Mouse (Mus musculus) bone marrow macrophage, adult 2 months (primary cell): ENCODE data around the gene Ap3m1.

Source experiments
- CTCF ChIP-seq: IDR thresholded peaks from 2 replicates; pipeline ENCODE4 v1.5.1; 2012; ENCODE audit warnings: low read depth, mild to moderate bottlenecking, low read length, moderate library complexity
- POLR2A ChIP-seq: IDR thresholded peaks from 2 replicates; pipeline ENCODE4 v1.6.1; 2012; ENCODE audit warnings: mild to moderate bottlenecking, low read depth, low read length, borderline replicate concordance

DNA sequence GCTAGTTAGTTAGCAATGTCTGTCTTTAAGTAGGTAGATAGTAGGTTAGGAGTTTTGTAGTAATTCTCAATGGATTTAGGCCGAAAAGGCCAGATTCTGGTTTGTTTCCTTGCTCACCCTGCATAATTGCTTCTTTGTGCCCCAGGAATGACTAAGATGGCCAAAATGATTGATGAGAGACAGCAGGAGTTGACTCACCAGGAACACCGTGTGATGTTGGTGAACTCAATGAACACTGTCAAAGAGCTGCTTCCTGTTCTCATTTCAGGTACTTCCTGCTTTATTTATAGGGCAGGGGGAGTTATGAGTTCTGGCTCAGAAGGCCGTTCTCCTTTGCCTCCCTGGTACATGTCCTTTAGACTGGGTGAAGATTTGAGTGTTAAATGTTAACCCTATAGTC lies 66.8 kb downstream of the Ap3m1 start:
- TF ChIP-seq POLR2A (no peak), CTCF (no peak)
